Mouse (Mus musculus) thymus, adult 2 months (tissue): ENCODE measurements around the gene Raet1d.
"Not testable (repeated sequence)": the region's sequence is repeated elsewhere in the genome, so short reads cannot be mapped to it uniquely, and the experiment has no call there.

Experiments used
- CTCF ChIP-seq: fragments of 200-500 bp; IDR thresholded peaks from 2 replicates; pipeline ENCODE4 v1.5.1; 2012; ENCODE audit warnings: mild to moderate bottlenecking, control low read depth, low read length, moderate library complexity, borderline replicate concordance; ENCODE audit not compliant: control insufficient read depth, poor library complexity, insufficient read depth; ENCODE audit errors: extremely low read depth
- POLR2A ChIP-seq: fragments of 200-500 bp; IDR thresholded peaks from 2 replicates; pipeline ENCODE4 v1.6.1; 2012; ENCODE audit warnings: mild to moderate bottlenecking, low read length, control low read depth, moderate library complexity; ENCODE audit not compliant: control insufficient read depth, poor library complexity, insufficient read depth; ENCODE audit errors: extremely low read depth

DNA sequence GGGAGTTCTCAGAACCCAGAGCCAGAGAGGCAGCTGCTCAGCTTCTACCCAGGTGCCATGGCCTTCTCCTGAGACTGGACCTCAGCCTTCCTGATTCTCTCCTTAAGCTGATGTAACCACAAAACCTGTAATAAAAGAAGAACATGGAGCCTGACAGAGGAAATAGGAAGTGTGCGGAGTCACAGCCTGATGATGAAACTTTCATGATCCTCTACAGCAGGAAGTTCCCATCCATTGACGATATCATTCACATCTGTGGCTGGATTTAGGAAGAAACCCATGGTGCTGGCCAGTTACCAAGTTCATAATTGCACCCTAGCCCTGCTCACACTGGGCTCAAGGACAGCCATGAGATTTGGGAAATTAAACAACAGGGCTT lies 6.2 kb upstream of the Raet1d start:
- TF ChIP-seq POLR2A, CTCF: not testable (repeated sequence)
